Mouse (Mus musculus): ENCODE results near the gene Acer3. TPM values are rescaled to one million over a fixed set of nuclear protein-coding genes. Genes with fewer than 3 reads are reported as not detected.
"Not testable (repeated sequence)": the region's sequence is repeated elsewhere in the genome, so short reads cannot be mapped to it uniquely, and the experiment has no call there.

Acer3 gene
- total and polyA plus RNA-seq, 3 experiments, result 12.1 to 145 (median 67.7) TPM

- no peak for ATAC-seq (ENCODE audit: extremely low read depth, insufficient number of reproducible peaks, low FRiP score, poor library complexity, severe bottlenecking)
- no peak for DNase-seq (ENCODE audit: low spot score)
- Histone ChIP-seq H3K9me3 (replicated peaks) (no peaks in the 10 kb centered on the region), H3K27me3 (ENCODE audit: insufficient read depth, low read length) (no peaks in the 10 kb centered on the region), H3K36me3 (replicated peaks) (peaks cover 11% of the 10 kb centered on the region), H3K4me1 (ENCODE audit: insufficient read depth, low read depth, low read length) (peaks cover 8% of the 10 kb centered on the region; the same call in 1 of the 2 replicates), H3K4me3 (ENCODE audit: low read depth, low read length) (no peak overlapping the region)
- TF ChIP-seq POLR2AphosphoS5 (IDR thresholded peaks at IDR 0.05; ENCODE audit: insufficient replicate concordance, low read depth, low read length) (no peak), TAL1 (conservative IDR thresholded peaks at IDR 0.05; ENCODE audit: low read depth, low read length) (no peak), GATA2 (IDR thresholded peaks at IDR 0.05; ENCODE audit: borderline replicate concordance, low read depth, low read length) (no peak), CTCF (IDR thresholded peaks at IDR 0.05; ENCODE audit: low read depth, low read length) (no peak), GATA1 (IDR thresholded peaks at IDR 0.05; ENCODE audit: borderline replicate concordance, low read length) (no peak)
These were observed 31.4 kb downstream of the Acer3 start for GRCm38 (mm10) chr7:98289585-98289984.

GRCm38 (mm10) chr7:98276263-98276662, 44.7 kb downstream of the Acer3 start:
- DNase-seq (ENCODE audit: low spot score), result no peak
- no peaks in the 10 kb centered on the region for H3K4me1 ChIP-seq (ENCODE audit: insufficient read depth, low read depth, low read length)
- peaks cover 3% of the 10 kb centered on the region; the same call in 1 of the 2 replicates for H3K9me3 ChIP-seq (replicated peaks)
- no peak overlapping the region for H3K4me3 ChIP-seq (ENCODE audit: low read depth, low read length)
- no peak for ATAC-seq (ENCODE audit: extremely low read depth, insufficient number of reproducible peaks, low FRiP score, poor library complexity, severe bottlenecking)
- H3K36me3 ChIP-seq (replicated peaks), result peaks cover 29% of the 10 kb centered on the region
- TF ChIP-seq GATA2 (IDR thresholded peaks at IDR 0.05; ENCODE audit: borderline replicate concordance, low read depth, low read length) (no peak), GATA1 (IDR thresholded peaks at IDR 0.05; ENCODE audit: borderline replicate concordance, low read length) (no peak), CTCF (IDR thresholded peaks at IDR 0.05; ENCODE audit: low read depth, low read length) (no peak), TAL1 (conservative IDR thresholded peaks at IDR 0.05; ENCODE audit: low read depth, low read length) (no peak), POLR2AphosphoS5 (IDR thresholded peaks at IDR 0.05; ENCODE audit: insufficient replicate concordance, low read depth, low read length) (no peak)
- H3K27me3 ChIP-seq (ENCODE audit: insufficient read depth, low read length), result no peaks in the 10 kb centered on the region

GRCm38 (mm10) chr7:98268166-98268565, 52.8 kb downstream of the Acer3 start:
- H3K4me3 ChIP-seq (ENCODE audit: low read depth, low read length), result not testable (repeated sequence)
- peaks cover 23% of the 10 kb centered on the region for H3K36me3 ChIP-seq (replicated peaks)

GRCm38 (mm10) chr7:98252520-98252919, 68.5 kb downstream of the Acer3 start:
- Histone ChIP-seq H3K9me3 (replicated peaks) (no peaks in the 10 kb centered on the region), H3K36me3 (replicated peaks) (peaks cover 81% of the 10 kb centered on the region), H3K4me1 (ENCODE audit: insufficient read depth, low read depth, low read length) (no peaks in the 10 kb centered on the region), H3K27me3 (ENCODE audit: insufficient read depth, low read length) (no peaks in the 10 kb centered on the region), H3K4me3 (ENCODE audit: low read depth, low read length) (no peak overlapping the region)
- no peak for DNase-seq (ENCODE audit: low spot score)
- no peak for ATAC-seq (ENCODE audit: extremely low read depth, insufficient number of reproducible peaks, low FRiP score, poor library complexity, severe bottlenecking)
- no peak for TF ChIP-seq GATA1 (IDR thresholded peaks at IDR 0.05; ENCODE audit: borderline replicate concordance, low read length)
- TF ChIP-seq POLR2AphosphoS5 (IDR thresholded peaks at IDR 0.05; ENCODE audit: insufficient replicate concordance, low read depth, low read length), result no peak
- TF ChIP-seq CTCF (IDR thresholded peaks at IDR 0.05; ENCODE audit: low read depth, low read length), result no peak
- no peak for TF ChIP-seq GATA2 (IDR thresholded peaks at IDR 0.05; ENCODE audit: borderline replicate concordance, low read depth, low read length)
- TF ChIP-seq TAL1 (conservative IDR thresholded peaks at IDR 0.05; ENCODE audit: low read depth, low read length), result no peak

More at GRCm38 (mm10) chr7:98268166-98268565, 52.8 kb downstream of the Acer3 start:
- H3K27me3 ChIP-seq (ENCODE audit: insufficient read depth, low read length); DNase-seq (ENCODE audit: low spot score); ATAC-seq (ENCODE audit: extremely low read depth, insufficient number of reproducible peaks, low FRiP score, poor library complexity, severe bottlenecking); H3K9me3 ChIP-seq (replicated peaks); H3K4me1 ChIP-seq (ENCODE audit: insufficient read depth, low read depth, low read length): not testable (repeated sequence)

- Histone ChIP-seq H3K27me3 (ENCODE audit: insufficient read depth, low read length) (no peaks in the 10 kb centered on the region), H3K9me3 (replicated peaks) (no peaks in the 10 kb centered on the region), H3K4me3 (ENCODE audit: low read depth, low read length) (no peak overlapping the region), H3K36me3 (replicated peaks) (peaks cover 36% of the 10 kb centered on the region), H3K4me1 (ENCODE audit: insufficient read depth, low read depth, low read length) (no peaks in the 10 kb centered on the region)
- ATAC-seq (ENCODE audit: extremely low read depth, insufficient number of reproducible peaks, low FRiP score, poor library complexity, severe bottlenecking) (no peak), DNase-seq (ENCODE audit: low spot score) (no peak)
- TF ChIP-seq CTCF (IDR thresholded peaks at IDR 0.05; ENCODE audit: low read depth, low read length) (no peak), TAL1 (conservative IDR thresholded peaks at IDR 0.05; ENCODE audit: low read depth, low read length) (no peak), GATA2 (IDR thresholded peaks at IDR 0.05; ENCODE audit: borderline replicate concordance, low read depth, low read length) (no peak), POLR2AphosphoS5 (IDR thresholded peaks at IDR 0.05; ENCODE audit: insufficient replicate concordance, low read depth, low read length) (no peak), GATA1 (IDR thresholded peaks at IDR 0.05; ENCODE audit: borderline replicate concordance, low read length) (no peak)
These were observed 84.2 kb downstream of the Acer3 start for GRCm38 (mm10) chr7:98236686-98237359.

- ATAC-seq (ENCODE audit: extremely low read depth, insufficient number of reproducible peaks, low FRiP score, poor library complexity, severe bottlenecking), result no peak
These were observed 97.2 kb downstream of the Acer3 start for GRCm38 (mm10) chr7:98223796-98224195.

More at GRCm38 (mm10) chr7:98223796-98224195, 97.2 kb downstream of the Acer3 start:
- H3K27me3 ChIP-seq (ENCODE audit: insufficient read depth, low read length), result no peaks in the 10 kb centered on the region
- no peak for DNase-seq (ENCODE audit: low spot score)
- H3K4me1 ChIP-seq (ENCODE audit: insufficient read depth, low read depth, low read length), result no peaks in the 10 kb centered on the region
- H3K9me3 ChIP-seq (replicated peaks), result no peaks in the 10 kb centered on the region
- no peak for TF ChIP-seq CTCF (IDR thresholded peaks at IDR 0.05; ENCODE audit: low read depth, low read length)
- no peak for TF ChIP-seq POLR2AphosphoS5 (IDR thresholded peaks at IDR 0.05; ENCODE audit: insufficient replicate concordance, low read depth, low read length)
- TF ChIP-seq TAL1 (conservative IDR thresholded peaks at IDR 0.05; ENCODE audit: low read depth, low read length), result no peak
- no peak for TF ChIP-seq GATA2 (IDR thresholded peaks at IDR 0.05; ENCODE audit: borderline replicate concordance, low read depth, low read length)
- TF ChIP-seq GATA1 (IDR thresholded peaks at IDR 0.05; ENCODE audit: borderline replicate concordance, low read length), result no peak
- no peak overlapping the region for H3K4me3 ChIP-seq (ENCODE audit: low read depth, low read length)
- H3K36me3 ChIP-seq (replicated peaks), result peaks cover 65% of the 10 kb centered on the region

All from G1E (cell line).